Mouse (Mus musculus): ENCODE data around the gene Patl1. TPM values are rescaled to one million over a fixed set of nuclear protein-coding genes. Genes with fewer than 3 reads are reported as not detected.

Gene Patl1
- total RNA-seq (2012; rRNA removed) = 8.2 and 8.5 TPM in 2 replicates
- 10.0 and 12.0 TPM in 2 replicates for total RNA-seq (2014; rRNA removed)
- 35.9 and 40.8 TPM in 2 replicates for polyA plus RNA-seq (2012; ENCODE audit: insufficient read length, low read depth)

DNA sequence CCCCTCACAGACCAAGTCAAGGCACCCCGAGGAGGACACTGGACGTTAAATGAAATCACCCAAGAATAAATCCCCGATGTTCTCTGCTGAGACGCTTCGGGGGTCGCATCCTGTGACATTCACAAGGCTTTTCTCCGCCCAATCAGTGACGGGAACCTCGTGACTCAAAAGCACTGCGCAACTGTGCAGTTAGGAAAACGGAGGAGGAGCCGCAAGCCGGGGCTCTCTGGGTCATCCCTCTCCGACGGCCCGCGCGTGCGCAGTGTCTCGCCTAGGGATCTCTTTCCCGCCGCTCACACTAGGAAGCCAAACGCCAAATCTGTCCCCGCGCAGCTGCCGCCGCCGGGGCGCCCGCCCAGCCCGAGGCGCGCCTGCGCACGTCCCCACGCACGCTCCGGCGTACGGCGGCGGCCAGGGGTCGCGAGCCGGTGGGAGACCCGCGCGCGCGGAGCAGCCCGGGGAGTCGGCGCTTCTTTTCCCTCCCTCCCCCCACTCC, at the start of gene Patl1:
Gene Patl1, plus strand, starts transcription at position 363 of the 496 bp plus-strand sequence.
- H3K27me3 ChIP-seq (replicated peaks) = no peaks in the 10 kb centered on the region
- no peaks in the 10 kb centered on the region for H3K9me3 ChIP-seq (replicated peaks; ENCODE audit: low read length)
- H3K36me3 ChIP-seq (replicated peaks in 1 of 2; ENCODE audit: control insufficient read depth in 1 of 2, insufficient read depth in 1 of 2, low read length in 1 of 2) = peaks cover 12 to 22% of the 10 kb centered on the region in 2 experiments
- peaks cover 30% of the 10 kb centered on the region for H3K79me2 ChIP-seq (replicated peaks; ENCODE audit: control insufficient read depth, extremely low read depth, insufficient read depth, poor library complexity, severe bottlenecking)
- dilution Hi-C loops (cut with MboI; ENCODE audit: extremely low pct_ligation_motif_present, extremely low pct_unique_long_range_greater_than_20kb, low sequenced_read_pairs) (no loop called here), in situ Hi-C loops (cut with MboI; ENCODE audit: low pct_ligation_motif_present, low pct_unique_long_range_greater_than_20kb, low sequenced_read_pairs) (no loop called here)
- peak within 1 kb of the TSS; percentile 91 for H3K9ac ChIP-seq (ENCODE audit: insufficient read depth, low read depth)
- peak; percentile 98 for DNase-seq (ENCODE audit: extremely low read depth)
- H3K4me1 ChIP-seq (ENCODE audit: control insufficient read depth in 1 of 2, insufficient read depth in 2 of 2) = peaks cover 7 to 39% of the 10 kb centered on the region in 2 experiments
- no peak for TF ChIP-seq GABPA (IDR thresholded peaks at IDR 0.05; ENCODE audit: insufficient replicate concordance, low read depth, low read length)
- peak; percentile 63; the same call in 1 of the 2 replicates for TF ChIP-seq POLR2AphosphoS2 (IDR thresholded peaks at IDR 0.05; ENCODE audit: low read depth, low read length)
- peak; percentile 72 for TF ChIP-seq HCFC1 (IDR thresholded peaks at IDR 0.05; ENCODE audit: low read depth, low read length)
- TF ChIP-seq E2F4 (IDR thresholded peaks at IDR 0.05; ENCODE audit: insufficient replicate concordance, low read depth, low read length) = 0 out of 2 replicates have a peak, but pooled peaks have one; percentile 53
- TF ChIP-seq POLR2A (IDR thresholded peaks at IDR 0.05; ENCODE audit: low read depth, low read length) = peak; percentile 84
- TF ChIP-seq ZC3H11A (IDR thresholded peaks at IDR 0.05; ENCODE audit: low read depth, low read length) = no peak
- TF ChIP-seq ELF1 (IDR thresholded peaks at IDR 0.05; ENCODE audit: low read depth, low read length) = peak; percentile 83
- TF ChIP-seq TCF12 (IDR thresholded peaks at IDR 0.05; ENCODE audit: low read depth, low read length) = peak; percentile 44; the same call in 1 of the 2 replicates
- TF ChIP-seq USF1 (IDR thresholded peaks at IDR 0.05; ENCODE audit: low read depth, low read length) = peak; percentile 60
- no peak for TF ChIP-seq USF2 (conservative IDR thresholded peaks at IDR 0.05; ENCODE audit: low read depth, low read length)
- TF ChIP-seq SMC3 (IDR thresholded peaks at IDR 0.05; ENCODE audit: low read depth, low read length) = no peak
- no peak for TF ChIP-seq MEF2A (IDR thresholded peaks at IDR 0.05; ENCODE audit: borderline replicate concordance, low read depth, low read length)
- no peak for TF ChIP-seq ZNF384 (IDR thresholded peaks at IDR 0.05; ENCODE audit: low read depth, low read length)
- TF ChIP-seq RCOR1 (conservative IDR thresholded peaks at IDR 0.05; ENCODE audit: low read depth, low read length) = no peak
- TF ChIP-seq MYC (IDR thresholded peaks at IDR 0.05; ENCODE audit: low read depth, low read length) = no peak
- TF ChIP-seq EP300 (IDR thresholded peaks at IDR 0.05; ENCODE audit: low read length) = no peak
- TF ChIP-seq CHD1 (IDR thresholded peaks at IDR 0.05; ENCODE audit: low read depth, low read length) = no peak
- TF ChIP-seq MAFK (IDR thresholded peaks at IDR 0.05; ENCODE audit: insufficient replicate concordance, low read length) = no peak
- TF ChIP-seq TBP (conservative IDR thresholded peaks at IDR 0.05; ENCODE audit: low read depth, low read length) = no peak
- TF ChIP-seq ETS1 (conservative IDR thresholded peaks at IDR 0.05; ENCODE audit: low read depth, low read length) = no peak
- TF ChIP-seq NRF1 (IDR thresholded peaks at IDR 0.05; ENCODE audit: low read depth, low read length) = peak; percentile 96
- no peak for TF ChIP-seq CHD2 (IDR thresholded peaks at IDR 0.05; ENCODE audit: low read length)
- peak; percentile 60 for TF ChIP-seq MAX (IDR thresholded peaks at IDR 0.05; ENCODE audit: low read length)
- 0 out of 2 replicates have a peak, but pooled peaks have one; percentile 38 for TF ChIP-seq MXI1 (IDR thresholded peaks at IDR 0.05; ENCODE audit: low read depth, low read length)
- TF ChIP-seq KAT2A (IDR thresholded peaks at IDR 0.05; ENCODE audit: insufficient replicate concordance, low read length) = no peak
- no peak for TF ChIP-seq CTCF (conservative IDR thresholded peaks at IDR 0.05 in 1 of 2, IDR thresholded peaks at IDR 0.05 in 1 of 2; ENCODE audit: low read depth in 2 of 2, low read length in 2 of 2)
- peak; percentile 70 for TF ChIP-seq ZMIZ1 (IDR thresholded peaks at IDR 0.05; ENCODE audit: low read depth, low read length)
- TF ChIP-seq UBTF (IDR thresholded peaks at IDR 0.05; ENCODE audit: low read depth, low read length) = no peak; the same call in 1 of the 2 replicates
- no peak for TF ChIP-seq MAZ (IDR thresholded peaks at IDR 0.05; ENCODE audit: low read depth, low read length)
- no peak for TF ChIP-seq SIN3A (IDR thresholded peaks at IDR 0.05; ENCODE audit: low read length)
- TF ChIP-seq JUND (conservative IDR thresholded peaks at IDR 0.05; ENCODE audit: low read depth, low read length) = no peak
- no peak for TF ChIP-seq ZKSCAN1 (IDR thresholded peaks at IDR 0.05; ENCODE audit: borderline replicate concordance, low read depth, low read length)
- no peak for TF ChIP-seq JUN (IDR thresholded peaks at IDR 0.05; ENCODE audit: insufficient read depth, low read depth, low read length)
- TF ChIP-seq PAX5 (IDR thresholded peaks at IDR 0.05; ENCODE audit: low read length) = no peak
- TF ChIP-seq IRF4 (IDR thresholded peaks at IDR 0.05; ENCODE audit: low read depth, low read length) = no peak
- no peak for TF ChIP-seq RAD21 (IDR thresholded peaks at IDR 0.05; ENCODE audit: low read depth, low read length)
- peak; percentile 43; the same call in 1 of the 2 replicates for TF ChIP-seq NELFE (IDR thresholded peaks at IDR 0.05; ENCODE audit: low read depth, low read length)
- peak; percentile 31; the same call in 1 of the 2 replicates for TF ChIP-seq BHLHE40 (IDR thresholded peaks at IDR 0.05; ENCODE audit: low read depth, low read length)
- peak within 1 kb of the TSS; percentile 46; the same call in 1 of the 2 replicates for H3K27ac ChIP-seq (ENCODE audit: insufficient read depth, low read depth)
- H3K4me3 ChIP-seq (replicated peaks in 1 of 3; ENCODE audit: low read depth in 2 of 3, low read length in 2 of 3, poor library complexity in 1 of 3) = peak within 1 kb of the TSS; percentile 82 to 95 (median 84)
- peak within 1 kb of the TSS; percentile 92 for H3K4me2 ChIP-seq (ENCODE audit: insufficient read depth, low read depth, poor library complexity, severe bottlenecking)

All from CH12.LX (cell line).